Mouse (Mus musculus) small intestine, adult 2 months (tissue): ENCODE results near the gene Psmc2.
A peak's percentile ranks its signal among the peaks of the same experiment; 100 is the strongest.

Experiments
- CTCF ChIP-seq: fragments of 200-500 bp; IDR thresholded peaks from 2 replicates; pipeline ENCODE4 v1.5.1; 2012; ENCODE audit warnings: low read depth, mild to moderate bottlenecking, control low read depth, inconsistent platforms, low read length, moderate library complexity, mixed read lengths; ENCODE audit not compliant: insufficient replicate concordance, insufficient read length; ENCODE audit errors: extremely low read depth
- POLR2A ChIP-seq: fragments of 200-500 bp; IDR thresholded peaks from 2 replicates; pipeline ENCODE4 v1.6.1; 2012; ENCODE audit warnings: low read depth, mild to moderate bottlenecking, control low read depth, inconsistent platforms, low read length, moderate library complexity

GRCm38 (mm10) chr5:21735584-21735983 is 49.5 kb upstream of the Psmc2 start:
- TF ChIP-seq CTCF (peak; percentile 77; the same call in 1 of the 2 replicates), POLR2A (no peak)
